Mouse (Mus musculus) ES-Bruce4 (cell line): ENCODE data around the gene Mob3a.

Experiments used
- CTCF ChIP-seq: IDR thresholded peaks from one replicate; pipeline ENCODE4 v1.8.1; 2011; ENCODE audit warnings: low read depth, low read length
- EP300 ChIP-seq: IDR thresholded peaks from 2 replicates; pipeline ENCODE4 v1.6.1; 2011; ENCODE audit warnings: low read depth, low read length; ENCODE audit not compliant: insufficient read depth
- POLR2A ChIP-seq: IDR thresholded peaks from one replicate; pipeline ENCODE4 v1.8.1; 2011; ENCODE audit warnings: low read length; ENCODE audit not compliant: insufficient read depth

- TF ChIP-seq POLR2A (no peak), EP300 (no peak), CTCF (no peak)
These were observed 40.6 kb upstream of the Mob3a start, which contains the start of gene Ap3d1 for GRCm38 (mm10) chr10:80742180-80742978.
